Mouse (Mus musculus) midbrain, embryonic 11.5 days (tissue): ENCODE measurements around the gene Phlpp1. TPM values are rescaled to one million over a fixed set of nuclear protein-coding genes. Genes with fewer than 3 reads are reported as not detected.

ENCODE experiments used
- ATAC-seq: fragments of 200-750 bp; cut with Nextera tagmentation; 2 replicates; pipeline ENCODE4 v1.8.0; 2017; ENCODE audit warnings: moderate TSS enrichment, moderate library complexity; ENCODE audit not compliant: low FRiP score
- DNase-seq: peaks from one replicate; pipeline ENCODE4 v3.0.0; 2015; ENCODE audit warnings: low spot score; ENCODE audit errors: missing footprints
- H3K27ac ChIP-seq: fragments of 300-500 bp; sonication (generic); 2 replicates; pipeline ENCODE4 v1.5.1; 2014; ENCODE audit warnings: low read depth, low read length
- H3K27me3 ChIP-seq: fragments of 300-500 bp; sonication (generic); 2 replicates; pipeline ENCODE4 v1.6.1; 2014; ENCODE audit warnings: mild to moderate bottlenecking, low read length, moderate library complexity, mixed read lengths; ENCODE audit not compliant: control insufficient read depth, insufficient read depth
- H3K36me3 ChIP-seq: fragments of 300-500 bp; sonication (generic); 2 replicates; pipeline ENCODE4 v1.6.1; 2014; ENCODE audit warnings: mild to moderate bottlenecking, low read length, moderate library complexity, mixed read lengths; ENCODE audit not compliant: control insufficient read depth, insufficient read depth
- H3K4me1 ChIP-seq: fragments of 300-500 bp; sonication (generic); 2 replicates; pipeline ENCODE4 v1.6.1; 2014; ENCODE audit warnings: low read length; ENCODE audit not compliant: control insufficient read depth, insufficient read depth
- H3K4me2 ChIP-seq: fragments of 300-500 bp; sonication (generic); 2 replicates; pipeline ENCODE4 v1.6.1; 2014; ENCODE audit warnings: mild to moderate bottlenecking, moderate library complexity
- H3K4me3 ChIP-seq: fragments of 300-500 bp; sonication (generic); 2 replicates; pipeline ENCODE4 v1.5.1; 2014; ENCODE audit warnings: low read depth, low read length
- H3K9ac ChIP-seq: fragments of 300-500 bp; sonication (generic); 2 replicates; pipeline ENCODE4 v1.6.1; 2014; ENCODE audit warnings: low read length
- H3K9me3 ChIP-seq: fragments of 300-500 bp; sonication (generic); 2 replicates; pipeline ENCODE4 v1.6.1; 2016; ENCODE audit warnings: low read length; ENCODE audit not compliant: control insufficient read depth
- WGBS: fragments of 180-500 bp; shearing (Covaris S2); extraction: QIAGEN DNeasy Blood & Tissue Kit; methylation state at CpG from one replicate; pipeline ENCODE4 v1.1.7; 2014; 5-methylcytosine and 5-hydroxymethylcytosine counted together
- polyA plus RNA-seq: library from polyadenylated mRNA; unstranded; fragments of >200 nt; fragmentation: Nextera tagmentation; extraction: Ambion mirVana; gene quantifications from 2 replicates; pipeline ENCODE4 v1.2.1, GENCODE M21; 2014

Gene Phlpp1
- polyA plus RNA-seq, 1 experiment from 2014 or later = 6.8 TPM

DNA sequence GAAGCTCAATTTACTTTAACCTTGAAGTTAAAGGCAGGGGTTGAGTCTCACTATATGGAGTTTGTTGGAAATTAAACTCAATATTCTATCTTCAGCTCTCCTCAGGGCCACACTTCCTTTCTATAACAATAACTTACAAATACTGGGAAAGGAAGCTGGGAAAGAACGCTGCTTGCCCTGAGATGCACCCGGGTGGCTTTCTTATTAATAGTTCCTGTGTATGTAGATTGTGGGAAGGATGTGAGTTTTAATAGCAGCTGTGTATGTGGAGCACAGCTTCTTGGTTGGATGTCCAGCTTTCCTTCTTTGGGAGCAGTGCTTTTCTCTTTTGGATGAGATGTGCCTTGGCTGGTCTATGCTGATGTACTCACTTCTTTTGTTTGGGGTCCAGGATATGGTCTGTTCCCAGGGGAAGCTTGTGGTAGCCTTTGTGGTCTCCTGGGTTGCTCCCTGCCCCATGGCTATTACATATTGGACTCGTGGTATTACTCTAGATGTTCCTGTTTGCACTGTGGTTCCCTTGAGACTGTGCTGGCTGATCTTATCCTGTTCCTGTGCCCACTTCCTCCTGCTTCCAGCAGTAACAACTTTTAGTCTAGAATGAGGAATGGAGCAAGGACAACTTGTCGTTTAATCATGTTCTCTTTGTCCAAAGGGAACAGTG is 145.2 kb downstream of the Phlpp1 start:
- 87% methylated on average over 4 of the region's 4 CpGs for WGBS
- ATAC-seq (no peak), DNase-seq (peak; percentile 23)
- Histone ChIP-seq H3K9me3 (no peaks in the 10 kb centered on the region), H3K4me3 (no peak overlapping the region), H3K9ac (no peak overlapping the region), H3K4me2 (no peak overlapping the region), H3K27me3 (no peaks in the 10 kb centered on the region), H3K4me1 (no peaks in the 10 kb centered on the region), H3K36me3 (0 out of 2 replicates have a peak, but pooled peaks cover 2% of the 10 kb centered on the region), H3K27ac (no peak overlapping the region)

DNA sequence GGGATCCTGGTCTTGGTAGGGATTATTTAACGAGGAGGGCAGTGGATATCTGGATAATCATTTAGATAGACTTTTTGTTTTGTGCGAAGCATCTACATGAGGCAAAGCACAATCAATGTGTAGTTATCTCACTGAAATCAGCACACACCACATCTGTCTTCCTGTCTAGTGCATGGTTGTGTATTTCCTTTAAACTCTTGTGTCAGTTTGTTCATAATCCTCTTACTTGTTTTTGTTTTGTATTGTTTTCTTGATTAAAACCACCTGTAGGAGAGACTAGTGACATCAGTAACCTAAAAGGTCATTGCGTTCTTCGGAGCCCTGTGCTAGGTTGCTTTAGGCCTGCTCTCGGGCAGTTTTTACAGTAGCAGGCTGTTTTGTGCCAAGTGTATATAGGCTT is 146.8 kb downstream of the Phlpp1 start:
- DNase-seq (peak; percentile 61), ATAC-seq (no peak)
- Histone ChIP-seq H3K9me3 (no peaks in the 10 kb centered on the region), H3K27ac (no peak overlapping the region), H3K4me1 (no peaks in the 10 kb centered on the region), H3K4me2 (no peak overlapping the region), H3K36me3 (0 out of 2 replicates have a peak, but pooled peaks cover 2% of the 10 kb centered on the region), H3K27me3 (no peaks in the 10 kb centered on the region), H3K4me3 (no peak overlapping the region), H3K9ac (no peak overlapping the region)
- 84% methylated on average over 5 of the region's 5 CpGs for WGBS

DNA sequence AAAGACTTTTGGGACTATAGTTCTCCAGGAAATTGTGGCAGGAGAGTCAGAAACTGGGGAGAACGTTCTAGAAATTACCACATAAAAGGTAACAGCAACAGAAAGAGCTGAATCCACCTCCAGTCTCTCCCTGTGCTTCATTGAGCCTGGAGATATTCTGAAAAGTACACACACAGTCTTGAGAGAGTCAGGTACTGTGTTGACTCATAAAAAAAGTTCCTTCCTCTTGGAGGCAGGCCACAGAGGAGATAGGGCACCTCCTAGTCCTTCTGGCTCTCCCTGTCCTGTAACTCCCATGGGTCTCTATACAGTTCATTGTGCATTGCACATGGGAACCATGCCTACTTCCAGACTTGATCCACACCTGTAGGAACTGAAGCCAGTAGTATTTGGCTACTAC is 149.0 kb downstream of the Phlpp1 start:
- no peak for ATAC-seq
- no peak overlapping the region for H3K9ac ChIP-seq
- 86% methylated on average over 1 of the region's 1 CpGs for WGBS

DNA sequence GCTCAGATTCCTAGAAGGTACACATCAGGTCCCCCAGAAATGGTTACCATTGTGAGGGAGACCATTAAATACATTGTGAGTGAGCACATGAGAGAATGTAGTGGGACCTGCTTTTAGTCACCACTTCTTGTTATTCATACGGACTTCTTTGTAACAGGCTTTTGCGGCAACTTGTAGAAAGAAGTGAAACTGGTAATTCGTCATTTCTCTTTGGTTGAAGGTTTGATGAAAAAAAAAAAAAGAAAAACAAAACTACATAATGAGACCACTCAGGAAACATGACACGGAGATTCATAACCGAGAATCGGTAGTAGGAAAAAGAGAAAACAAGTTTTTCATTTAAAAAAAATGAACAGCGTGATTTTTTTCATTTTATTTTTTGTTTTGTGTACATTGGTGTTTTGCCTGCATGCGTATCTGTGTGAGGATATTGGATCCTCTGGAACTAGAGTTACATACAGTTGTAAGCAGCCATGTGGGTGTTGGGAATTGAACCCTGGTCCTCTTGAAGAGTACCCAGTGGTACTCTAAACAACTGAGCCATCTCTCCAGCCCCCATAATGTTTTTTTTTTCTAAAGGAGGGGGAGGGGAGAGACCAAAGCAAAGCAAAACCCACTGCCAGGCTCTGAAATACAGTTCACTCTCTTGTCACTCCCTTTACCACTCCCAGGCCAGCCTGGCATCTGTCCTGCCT is 150.0 kb downstream of the Phlpp1 start:
- 91% methylated on average over 8 of the region's 8 CpGs for WGBS
- Histone ChIP-seq H3K27ac (no peak overlapping the region), H3K4me2 (no peak overlapping the region), H3K4me3 (no peak overlapping the region), H3K9ac (no peak overlapping the region), H3K27me3 (no peaks in the 10 kb centered on the region), H3K9me3 (no peaks in the 10 kb centered on the region), H3K4me1 (no peaks in the 10 kb centered on the region), H3K36me3 (0 out of 2 replicates have a peak, but pooled peaks cover 2% of the 10 kb centered on the region)
- ATAC-seq = no peak
- peak; percentile 44 for DNase-seq

More for the DNA sequence above, 149.0 kb downstream of the Phlpp1 start:
- Histone ChIP-seq H3K27me3 (no peaks in the 10 kb centered on the region), H3K4me1 (no peaks in the 10 kb centered on the region), H3K4me2 (no peak overlapping the region), H3K36me3 (0 out of 2 replicates have a peak, but pooled peaks cover 2% of the 10 kb centered on the region), H3K27ac (no peak overlapping the region), H3K4me3 (no peak overlapping the region), H3K9me3 (no peaks in the 10 kb centered on the region)
- peak; percentile 45 for DNase-seq

DNA sequence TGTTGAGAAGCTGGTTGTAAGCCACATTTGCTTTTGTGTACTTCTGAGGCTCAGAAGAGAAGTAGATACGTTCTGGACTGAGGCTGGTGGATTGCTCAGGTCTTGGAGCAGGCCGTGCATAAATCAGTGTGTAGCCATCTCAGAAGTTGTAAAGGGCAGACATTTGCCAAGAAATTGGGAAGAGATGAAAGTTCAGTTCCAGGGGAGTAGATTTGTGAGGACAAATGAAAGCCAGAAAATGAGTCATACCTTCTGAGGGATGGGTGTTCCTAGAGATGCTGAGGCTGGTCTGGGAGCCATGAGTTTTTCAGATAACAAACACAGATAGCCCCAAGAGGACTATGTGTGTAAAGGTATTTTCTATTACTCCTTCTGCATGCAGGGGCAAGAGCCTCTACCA is 155.1 kb downstream of the Phlpp1 start:
- Histone ChIP-seq H3K4me3 (no peak overlapping the region), H3K27ac (no peak overlapping the region), H3K36me3 (no peaks in the 10 kb centered on the region), H3K27me3 (no peaks in the 10 kb centered on the region), H3K4me2 (no peak overlapping the region), H3K4me1 (no peaks in the 10 kb centered on the region), H3K9me3 (no peaks in the 10 kb centered on the region), H3K9ac (no peak overlapping the region)
- 82% methylated on average over 2 of the region's 2 CpGs for WGBS
- ATAC-seq = no peak
- peak; percentile 41 for DNase-seq

DNA sequence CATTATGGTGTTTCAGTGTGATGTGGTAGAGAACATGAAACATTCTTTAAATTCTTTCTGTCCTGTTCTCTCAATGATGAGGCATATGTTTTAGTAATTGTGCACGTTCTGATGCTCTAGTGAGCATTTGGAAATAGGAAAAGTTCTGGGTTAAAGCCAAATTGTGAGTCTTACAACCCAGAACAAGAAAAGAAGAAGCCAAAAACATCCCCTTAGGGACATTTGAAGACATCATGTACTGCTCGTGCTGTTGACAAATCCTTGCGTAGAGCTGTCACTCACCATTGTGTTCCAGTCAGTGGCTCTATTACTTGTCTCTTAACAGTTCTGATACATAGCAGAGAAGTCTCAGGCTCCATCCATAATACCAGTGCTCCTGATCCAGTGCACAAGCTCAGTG is 170.5 kb downstream of the Phlpp1 start:
- no peak overlapping the region for H3K9ac ChIP-seq
- peaks cover 2% of the 10 kb centered on the region; the same call in 1 of the 2 replicates for H3K36me3 ChIP-seq
- no peak for ATAC-seq
- no peak overlapping the region for H3K4me2 ChIP-seq
- H3K9me3 ChIP-seq = no peaks in the 10 kb centered on the region
- H3K4me1 ChIP-seq = no peaks in the 10 kb centered on the region
- peak; percentile 12 for DNase-seq
- WGBS = 94% methylated on average over 3 of the region's 3 CpGs
- no peak overlapping the region for H3K4me3 ChIP-seq
- no peaks in the 10 kb centered on the region for H3K27me3 ChIP-seq
- no peak overlapping the region for H3K27ac ChIP-seq

DNA sequence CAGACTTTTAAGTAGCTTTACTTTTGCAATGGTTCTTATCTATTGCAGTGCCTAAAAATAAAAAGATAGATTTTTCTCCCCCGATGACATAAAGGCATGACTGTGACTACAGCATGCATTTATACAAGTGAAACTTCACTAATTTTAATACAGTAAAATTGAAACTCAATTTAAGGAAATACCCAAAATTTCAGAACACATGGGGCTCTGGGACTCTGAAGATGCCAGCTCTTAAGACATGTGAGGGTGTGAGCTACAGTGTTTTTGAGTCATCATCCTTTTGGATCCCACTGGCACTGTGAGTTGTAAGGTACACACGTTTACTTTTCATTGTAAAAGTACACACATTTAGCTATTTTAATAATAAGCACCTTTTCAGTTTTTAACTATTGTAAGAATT is 173.7 kb downstream of the Phlpp1 start:
- Histone ChIP-seq H3K4me3 (no peak overlapping the region), H3K9me3 (no peaks in the 10 kb centered on the region), H3K27ac (no peak overlapping the region), H3K36me3 (peaks cover 2% of the 10 kb centered on the region; the same call in 1 of the 2 replicates), H3K4me1 (no peaks in the 10 kb centered on the region), H3K9ac (no peak overlapping the region), H3K27me3 (no peaks in the 10 kb centered on the region), H3K4me2 (no peak overlapping the region)
- ATAC-seq (no peak), DNase-seq (peak; percentile 19)
- WGBS = 86% methylated on average over 2 of the region's 2 CpGs

DNA sequence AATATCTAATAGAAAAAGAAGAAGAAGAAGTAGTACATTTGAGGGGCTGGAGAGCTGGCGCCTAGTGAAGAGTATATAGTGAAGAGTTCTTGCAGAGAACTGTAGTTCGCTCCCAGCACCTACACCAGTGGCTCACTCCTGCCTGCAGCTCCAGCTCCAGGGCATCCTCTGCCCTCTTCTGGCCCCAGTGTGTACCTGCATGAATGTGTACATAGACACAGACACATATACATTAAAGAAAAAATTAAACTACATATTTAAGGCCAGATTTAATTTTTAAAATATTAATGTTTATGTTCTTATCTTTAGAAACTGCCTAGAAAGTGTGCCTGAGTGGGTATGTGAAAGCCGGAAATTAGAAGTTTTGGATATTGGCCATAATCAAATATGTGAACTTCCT is 175.2 kb downstream of the Phlpp1 start:
- Histone ChIP-seq H3K27me3 (no peaks in the 10 kb centered on the region), H3K27ac (no peak overlapping the region), H3K9ac (no peak overlapping the region), H3K4me3 (no peak overlapping the region), H3K4me1 (no peaks in the 10 kb centered on the region), H3K9me3 (no peaks in the 10 kb centered on the region), H3K4me2 (no peak overlapping the region), H3K36me3 (peaks cover 2% of the 10 kb centered on the region; the same call in 1 of the 2 replicates)
- 94% methylated on average over 3 of the region's 3 CpGs for WGBS
- DNase-seq = peak; percentile 59
- ATAC-seq = no peak

DNA sequence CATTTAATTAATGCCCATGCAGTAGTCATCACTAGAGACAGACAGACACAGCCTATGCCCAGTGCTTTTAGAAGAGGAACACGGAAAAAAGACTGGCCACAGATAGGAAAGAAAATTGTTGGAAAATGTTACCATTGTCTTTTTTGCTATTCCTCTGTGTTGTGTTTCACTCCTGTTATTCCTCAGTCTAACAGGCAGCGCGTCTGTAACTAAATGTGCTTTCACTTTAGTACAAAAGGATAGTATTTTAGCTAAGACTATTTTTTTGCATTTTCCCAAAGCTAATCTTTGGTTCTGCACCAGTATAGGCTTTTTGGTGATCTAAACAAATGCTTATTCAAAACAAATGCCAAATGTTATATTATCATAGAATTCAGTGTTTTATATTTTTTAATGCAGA is 177.6 kb downstream of the Phlpp1 start:
- Histone ChIP-seq H3K9me3 (no peaks in the 10 kb centered on the region), H3K27me3 (no peaks in the 10 kb centered on the region), H3K27ac (no peak overlapping the region), H3K36me3 (peaks cover 2% of the 10 kb centered on the region; the same call in 1 of the 2 replicates), H3K4me1 (no peaks in the 10 kb centered on the region), H3K4me2 (no peak overlapping the region), H3K9ac (no peak overlapping the region), H3K4me3 (no peak overlapping the region)
- peak; percentile 54 for DNase-seq
- ATAC-seq = no peak
- WGBS = 91% methylated on average over 3 of the region's 3 CpGs
